Mouse (Mus musculus): ENCODE measurements at regions not wholly inside any gene's neighbourhood (a gene's known extent, or its start where the extent isn't known, plus 50 kb on each side); places are given as distances from the start of the nearest gene placed in this dataset.

DNA sequence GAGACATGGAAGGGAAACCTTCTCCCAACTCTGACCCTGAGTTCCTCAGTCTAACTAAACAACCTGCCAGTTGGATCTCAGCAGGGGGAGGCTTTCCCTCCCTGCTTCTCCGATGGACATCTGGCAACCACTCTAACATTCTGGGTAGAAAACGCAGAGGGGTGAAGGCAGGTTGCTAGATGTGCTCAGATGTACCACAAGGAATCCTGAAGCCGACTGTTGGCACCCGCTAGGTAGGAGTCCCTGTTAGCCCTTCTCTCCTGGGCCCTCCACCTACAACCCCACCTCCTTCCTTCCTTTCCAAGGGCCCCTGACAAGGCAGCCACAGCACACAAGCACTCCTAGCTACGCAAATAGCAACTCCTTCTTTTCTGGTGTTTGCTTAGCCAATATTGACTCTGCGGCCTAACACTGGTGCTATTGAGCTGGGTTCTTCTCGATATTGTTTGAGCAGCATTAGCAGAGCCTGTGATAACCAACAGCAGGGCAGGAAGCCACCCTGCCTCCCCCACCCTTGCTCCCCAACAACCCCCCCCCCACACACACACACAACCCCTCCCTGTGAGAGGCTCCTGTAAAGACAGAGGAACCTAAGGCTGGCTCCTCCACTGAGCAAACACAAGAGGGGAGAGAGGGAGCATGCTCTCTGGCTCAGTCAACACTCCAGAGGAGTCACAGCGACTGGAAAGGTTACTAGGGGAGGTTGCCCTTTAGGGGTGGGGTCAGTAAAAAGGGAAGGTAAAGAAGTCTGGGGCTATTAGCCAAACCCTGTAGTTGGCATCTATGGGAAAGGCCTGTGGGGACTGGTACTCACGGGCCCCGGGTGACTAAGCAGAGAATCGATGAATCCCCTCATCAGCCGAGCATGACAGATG lies 105.8 kb downstream of the Rplp1 start:
- H3K27ac ChIP-seq (ENCODE audit: low read depth) = no peak overlapping the region

DNA sequence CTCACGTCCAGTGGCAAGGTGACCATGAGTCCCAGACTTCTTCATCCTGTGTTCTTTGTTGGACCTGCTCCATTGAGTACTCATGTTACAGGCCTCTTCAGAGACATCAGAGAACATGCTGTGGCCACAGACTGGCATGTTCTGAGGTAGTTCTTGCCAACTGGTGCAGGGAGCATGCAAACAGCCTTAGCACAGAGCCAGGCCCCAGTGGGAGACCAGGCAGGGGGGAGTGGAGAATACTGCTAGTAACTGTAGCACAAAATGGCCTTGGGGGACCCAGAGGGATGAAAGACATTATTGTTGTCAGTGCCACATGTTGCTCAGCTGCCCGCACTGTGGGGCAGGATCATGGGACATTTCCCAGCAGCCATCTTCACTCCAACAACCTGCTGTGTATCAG lies 108.4 kb downstream of the Rplp1 start:
- H3K4me2 ChIP-seq (ENCODE audit: low read depth, low read length) = no peak overlapping the region
- no peaks in the 10 kb centered on the region for H3K36me3 ChIP-seq (replicated peaks; ENCODE audit: control insufficient read depth, insufficient read depth, low read length)
- no peak for ATAC-seq (ENCODE audit: insufficient read depth, low read depth)
- H3K27me3 ChIP-seq (ENCODE audit: control insufficient read depth, insufficient read depth, low read length) = peaks cover 5% of the 10 kb centered on the region; the same call in 1 of the 2 replicates
- DNase-seq (ENCODE audit: low spot score) = no peak
- no peak overlapping the region for H3K4me3 ChIP-seq (ENCODE audit: low read depth, low read length)
- no peak overlapping the region for H3K9ac ChIP-seq (replicated peaks; ENCODE audit: low read depth, low read length)
- no peak overlapping the region for H3K27ac ChIP-seq (ENCODE audit: low read depth)
- 86% methylated on average over 2 of the region's 2 CpGs for WGBS
- H3K4me1 ChIP-seq (ENCODE audit: control insufficient read depth, insufficient read depth) = no peaks in the 10 kb centered on the region
- no peaks in the 10 kb centered on the region for H3K9me3 ChIP-seq (replicated peaks; ENCODE audit: control insufficient read depth, low read length)
- no peak for TF ChIP-seq EP300 (IDR thresholded peaks at IDR 0.05; ENCODE audit: low read depth)

More for the DNA sequence above, 105.8 kb downstream of the Rplp1 start:
- H3K27me3 ChIP-seq (ENCODE audit: control insufficient read depth, insufficient read depth, low read length) = peaks cover 6% of the 10 kb centered on the region; the same call in 1 of the 2 replicates
- H3K4me3 ChIP-seq (ENCODE audit: low read depth, low read length) = no peak overlapping the region
- no peaks in the 10 kb centered on the region for H3K4me1 ChIP-seq (ENCODE audit: control insufficient read depth, insufficient read depth)
- H3K36me3 ChIP-seq (replicated peaks; ENCODE audit: control insufficient read depth, insufficient read depth, low read length) = no peaks in the 10 kb centered on the region
- no peak overlapping the region for H3K4me2 ChIP-seq (ENCODE audit: low read depth, low read length)
- WGBS = 69% methylated on average over 12 of the region's 12 CpGs
- TF ChIP-seq EP300 (IDR thresholded peaks at IDR 0.05; ENCODE audit: low read depth) (no peak), CTCF (IDR thresholded peaks at IDR 0.05; ENCODE audit: low read depth) (no peak)
- H3K9ac ChIP-seq (replicated peaks; ENCODE audit: low read depth, low read length) = no peak overlapping the region
- no peak for ATAC-seq (ENCODE audit: insufficient read depth, low read depth)
- DNase-seq (ENCODE audit: low spot score) = no peak
- no peaks in the 10 kb centered on the region for H3K9me3 ChIP-seq (replicated peaks; ENCODE audit: control insufficient read depth, low read length)

DNA sequence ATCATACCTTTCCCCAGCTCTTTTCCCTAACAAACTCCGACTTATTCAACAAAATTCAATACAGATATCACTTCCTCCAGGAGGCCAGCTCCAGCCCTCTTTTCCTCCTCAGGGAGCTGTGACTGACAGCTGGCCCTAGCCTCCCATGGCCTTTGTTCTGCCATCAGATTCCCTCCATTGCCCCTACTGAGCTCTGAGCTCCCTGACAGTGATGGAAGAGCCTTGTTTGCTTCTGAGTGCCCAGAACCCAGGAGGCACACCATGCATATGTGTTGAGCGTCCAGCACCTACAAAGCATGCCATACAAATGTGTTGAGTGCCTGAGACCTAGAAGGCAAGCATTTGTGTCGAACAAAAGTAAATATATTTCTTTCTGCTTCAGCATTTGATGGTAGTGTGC lies 110.8 kb downstream of the Rplp1 start:
- WGBS = 57% methylated on average over 3 of the region's 3 CpGs
- H3K4me1 ChIP-seq (ENCODE audit: control insufficient read depth, insufficient read depth) = no peaks in the 10 kb centered on the region
- H3K36me3 ChIP-seq (replicated peaks; ENCODE audit: control insufficient read depth, insufficient read depth, low read length) = no peaks in the 10 kb centered on the region
- ATAC-seq (ENCODE audit: insufficient read depth, low read depth) = no peak
- TF ChIP-seq EP300 (IDR thresholded peaks at IDR 0.05; ENCODE audit: low read depth) (no peak), CTCF (IDR thresholded peaks at IDR 0.05; ENCODE audit: low read depth) (no peak)
- H3K27me3 ChIP-seq (ENCODE audit: control insufficient read depth, insufficient read depth, low read length) = peaks cover 9% of the 10 kb centered on the region; the same call in 1 of the 2 replicates
- H3K27ac ChIP-seq (ENCODE audit: low read depth) = no peak overlapping the region
- no peak for DNase-seq (ENCODE audit: low spot score)
- no peak overlapping the region for H3K9ac ChIP-seq (replicated peaks; ENCODE audit: low read depth, low read length)
- no peak overlapping the region for H3K4me3 ChIP-seq (ENCODE audit: low read depth, low read length)
- no peak overlapping the region for H3K4me2 ChIP-seq (ENCODE audit: low read depth, low read length)
- H3K9me3 ChIP-seq (replicated peaks; ENCODE audit: control insufficient read depth, low read length) = no peaks in the 10 kb centered on the region

DNA sequence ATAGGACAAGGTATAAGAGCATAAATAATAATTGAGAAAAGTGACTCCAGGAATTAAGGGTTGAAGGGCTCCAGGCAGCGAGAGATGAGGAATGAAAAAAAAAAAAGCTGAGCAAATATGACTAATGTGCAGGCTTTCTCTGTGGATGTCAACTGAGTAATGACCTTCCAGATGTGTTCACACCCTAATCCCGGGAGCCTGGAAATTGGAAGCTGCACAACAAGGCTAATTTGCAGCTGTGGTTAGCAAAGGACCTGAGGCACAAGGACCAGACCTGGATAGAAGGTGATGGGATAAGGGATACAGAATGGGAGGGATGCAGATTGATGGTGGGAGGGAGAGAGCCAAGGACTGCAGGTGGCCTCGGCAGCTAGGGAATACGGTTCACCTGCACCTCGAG lies 111.6 kb downstream of the Rplp1 start:
- ATAC-seq (ENCODE audit: insufficient read depth, low read depth) = no peak
- no peak overlapping the region for H3K4me2 ChIP-seq (ENCODE audit: low read depth, low read length)
- H3K9ac ChIP-seq (replicated peaks; ENCODE audit: low read depth, low read length) = no peak overlapping the region
- H3K27ac ChIP-seq (ENCODE audit: low read depth) = no peak overlapping the region
- H3K9me3 ChIP-seq (replicated peaks; ENCODE audit: control insufficient read depth, low read length) = no peaks in the 10 kb centered on the region
- H3K27me3 ChIP-seq (ENCODE audit: control insufficient read depth, insufficient read depth, low read length) = peaks cover 9% of the 10 kb centered on the region; the same call in 1 of the 2 replicates
- no peaks in the 10 kb centered on the region for H3K36me3 ChIP-seq (replicated peaks; ENCODE audit: control insufficient read depth, insufficient read depth, low read length)
- WGBS = 75% methylated on average over 5 of the region's 5 CpGs
- TF ChIP-seq CTCF (IDR thresholded peaks at IDR 0.05; ENCODE audit: low read depth) = no peak
- TF ChIP-seq EP300 (IDR thresholded peaks at IDR 0.05; ENCODE audit: low read depth) = no peak
- H3K4me1 ChIP-seq (ENCODE audit: control insufficient read depth, insufficient read depth) = no peaks in the 10 kb centered on the region
- DNase-seq (ENCODE audit: low spot score) = no peak
- no peak overlapping the region for H3K4me3 ChIP-seq (ENCODE audit: low read depth, low read length)

DNA sequence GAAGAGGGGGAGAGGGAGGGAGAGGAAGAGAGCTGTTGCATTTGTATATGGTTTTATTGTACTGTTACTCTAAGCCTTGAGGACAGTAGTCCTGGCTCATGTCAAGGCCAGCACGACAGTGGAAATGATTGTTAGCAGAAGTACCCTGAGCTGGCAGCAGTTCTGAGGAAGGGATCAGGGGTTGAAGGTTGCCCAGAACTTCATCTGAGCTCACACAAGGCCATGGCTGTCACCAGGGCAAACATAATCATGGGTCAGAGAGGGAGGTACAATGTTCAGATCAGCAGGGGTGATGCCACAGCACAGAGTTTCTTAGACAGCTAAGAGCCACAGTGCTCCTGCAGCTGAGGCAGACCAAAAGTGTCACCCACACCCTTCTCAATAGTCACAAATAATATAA lies 114.8 kb downstream of the Rplp1 start:
- H3K27me3 ChIP-seq (ENCODE audit: control insufficient read depth, insufficient read depth, low read length) = peaks cover 6% of the 10 kb centered on the region; the same call in 1 of the 2 replicates
- TF ChIP-seq CTCF (IDR thresholded peaks at IDR 0.05; ENCODE audit: low read depth) (no peak), EP300 (IDR thresholded peaks at IDR 0.05; ENCODE audit: low read depth) (no peak)
- no peak overlapping the region for H3K4me3 ChIP-seq (ENCODE audit: low read depth, low read length)
- WGBS = 22% methylated on average over 1 of the region's 1 CpGs
- H3K4me1 ChIP-seq (ENCODE audit: control insufficient read depth, insufficient read depth) = no peaks in the 10 kb centered on the region
- no peak overlapping the region for H3K9ac ChIP-seq (replicated peaks; ENCODE audit: low read depth, low read length)
- H3K4me2 ChIP-seq (ENCODE audit: low read depth, low read length) = no peak overlapping the region
- DNase-seq (ENCODE audit: low spot score) (no peak), ATAC-seq (ENCODE audit: insufficient read depth, low read depth) (no peak)
- H3K27ac ChIP-seq (ENCODE audit: low read depth) = no peak overlapping the region
- H3K9me3 ChIP-seq (replicated peaks; ENCODE audit: control insufficient read depth, low read length) = no peaks in the 10 kb centered on the region
- no peaks in the 10 kb centered on the region for H3K36me3 ChIP-seq (replicated peaks; ENCODE audit: control insufficient read depth, insufficient read depth, low read length)
